Mouse (Mus musculus) adrenal gland, postnatal 25 days (tissue): Measurements from ENCODE around the gene Ifi213. TPM values are rescaled to one million over a fixed set of nuclear protein-coding genes. Genes with fewer than 3 reads are reported as not detected.
"Not testable (repeated sequence)": the region's sequence is repeated elsewhere in the genome, so short reads cannot be mapped to it uniquely, and the experiment has no call there.

Source experiments
- DNase-seq: peaks from one replicate; pipeline ENCODE4 v3.0.0; 2021; ENCODE audit warnings: mixed read lengths
- long read RNA-seq: library from polyadenylated mRNA; stranded (forward); transcript quantifications from one replicate; pipeline ENCODE4 v2.0.0, GENCODE M21; 2021
- microRNA-seq, 2 experiments: library from miRNA; unstranded; fragments of <30 nt; microRNA quantifications; one replicate each; pipeline ENCODE4 v1.2.0; 2021
- total RNA-seq: library from RNA; stranded (reverse); gene quantifications from 2 replicates; pipeline ENCODE4 v1.2.3, GENCODE M21; 2021

Ifi213 gene
- total RNA-seq: 0.97 and 1.7 TPM in 2 replicates
- long read RNA-seq: 0 reads

- not testable (repeated sequence) for DNase-seq
Measured at GRCm38 (mm10) chr1:173598838-173599494, at the start of gene Ifi213. TSS of gene Ifi213 (minus strand) at chr1:173599274.

GRCm38 (mm10) chr1:173645393-173645792, 46.3 kb upstream of the Ifi213 start:
- no peak for DNase-seq

- DNase-seq: no peak
Measured at GRCm38 (mm10) chr1:173633969-173634645, 35.0 kb upstream of the Ifi213 start.

GRCm38 (mm10) chr1:173630622-173631021, 31.5 kb upstream of the Ifi213 start, which contains the start of gene Ifi209:
TSS of gene Ifi209 (plus strand) at chr1:173630917.
- DNase-seq: not testable (repeated sequence)

GRCm38 (mm10) chr1:173626686-173627085, 27.6 kb upstream of the Ifi213 start:
- DNase-seq: no peak

GRCm38 (mm10) chr1:173624052-173624451, 25.0 kb upstream of the Ifi213 start:
- DNase-seq: no peak

GRCm38 (mm10) chr1:173622216-173622615, 23.1 kb upstream of the Ifi213 start:
- DNase-seq: not testable (repeated sequence)

GRCm38 (mm10) chr1:173610291-173610690, 11.2 kb upstream of the Ifi213 start:
- DNase-seq: not testable (repeated sequence)

- not testable (repeated sequence) for DNase-seq
Measured at GRCm38 (mm10) chr1:173589698-173590097, 9.4 kb downstream of the Ifi213 start.

- DNase-seq: no peak
Measured at GRCm38 (mm10) chr1:173579921-173580585, 19.0 kb downstream of the Ifi213 start.

- no peak for DNase-seq
Measured at GRCm38 (mm10) chr1:173579079-173579478, 20.0 kb downstream of the Ifi213 start.

GRCm38 (mm10) chr1:173550491-173551050, 48.5 kb downstream of the Ifi213 start:
- not testable (repeated sequence) for DNase-seq

GRCm38 (mm10) chr1:173548798-173549197, 50.3 kb downstream of the Ifi213 start:
- not testable (repeated sequence) for DNase-seq

- DNase-seq: not testable (repeated sequence)
Measured at GRCm38 (mm10) chr1:173535791-173536190, 63.3 kb downstream of the Ifi213 start, which contains the start of gene Ifi214. TSS of gene Ifi214 (minus strand) at chr1:173535957.

- DNase-seq: no peak
Measured at GRCm38 (mm10) chr1:173521452-173521851, 77.6 kb downstream of the Ifi213 start.

Small RNA genes lying within 50 kb of the gene (microRNA-seq; reads per million reads assigned to microRNA genes)
- gene Gm44339 (0 reads per million in 2 experiments), gene Gm44481 (0 reads per million in 2 experiments)

Other genes starting within 250 kb of the Ifi213 start
- 0.97 TPM in 1 of 2 replicates, not detected in the other for gene Aim2, start 248.4 kb downstream of the Ifi213 start, total RNA-seq
- gene Cadm3, start 231.6 kb downstream of the Ifi213 start, total RNA-seq: 2.7 and 3.5 TPM in 2 replicates
- gene Ifi206, start 108.2 kb downstream of the Ifi213 start, total RNA-seq: 0.55 and 1.0 TPM in 2 replicates
- 0.12 TPM in 1 of 2 replicates, not detected in the other for gene Ifi214, start 63.3 kb downstream of the Ifi213 start, total RNA-seq
- 0.33 and 0.70 TPM in 2 replicates for gene Ifi209, start 31.6 kb upstream of the Ifi213 start, total RNA-seq
- 0.76 and 1.2 TPM in 2 replicates for gene Ifi208, start 74.4 kb upstream of the Ifi213 start, total RNA-seq
- gene Ifi207, start 142.5 kb upstream of the Ifi213 start, total RNA-seq: 2.2 and 2.4 TPM in 2 replicates
- gene Ifi204, start 167.7 kb upstream of the Ifi213 start, total RNA-seq: 2.7 and 3.4 TPM in 2 replicates